Mouse (Mus musculus): ENCODE data around the gene Car10. TPM values are rescaled to one million over a fixed set of nuclear protein-coding genes. Genes with fewer than 3 reads are reported as not detected.

Car10 gene
- polyA plus RNA-seq, 1 experiment, result not detected

DNA sequence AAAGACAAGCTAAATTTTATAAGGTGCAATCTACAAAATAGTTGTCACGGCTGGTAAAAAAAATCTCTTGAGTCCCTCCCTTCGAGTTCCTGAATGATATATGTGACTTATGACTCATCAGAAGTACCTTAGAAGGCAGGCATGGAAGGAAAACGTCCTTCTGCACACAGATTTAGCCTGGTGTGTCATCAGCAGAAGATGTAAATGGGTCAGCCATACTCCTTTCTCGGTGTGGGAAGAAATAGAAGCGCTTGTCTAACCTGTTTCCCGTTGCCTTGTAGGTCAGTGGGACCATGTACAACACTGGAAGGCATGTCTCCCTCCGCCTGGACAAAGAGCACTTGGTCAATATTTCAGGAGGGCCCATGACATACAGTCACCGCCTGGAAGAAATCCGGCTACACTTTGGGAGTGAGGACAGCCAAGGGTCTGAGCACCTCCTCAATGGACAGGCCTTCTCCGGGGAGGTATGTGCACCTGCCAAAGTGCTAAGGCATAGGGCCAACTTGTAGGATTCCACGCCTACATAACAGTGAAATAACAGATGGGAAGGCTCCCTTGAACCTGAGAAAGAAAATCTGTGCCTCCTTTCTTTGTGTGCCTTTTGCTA is 392.5 kb downstream of the Car10 start:
- DNase-seq (ENCODE audit: low read depth), result no peak

GRCm38 (mm10) chr11:93497896-93498295 is 400.1 kb downstream of the Car10 start:
- no peak for DNase-seq (ENCODE audit: low read depth)

DNA sequence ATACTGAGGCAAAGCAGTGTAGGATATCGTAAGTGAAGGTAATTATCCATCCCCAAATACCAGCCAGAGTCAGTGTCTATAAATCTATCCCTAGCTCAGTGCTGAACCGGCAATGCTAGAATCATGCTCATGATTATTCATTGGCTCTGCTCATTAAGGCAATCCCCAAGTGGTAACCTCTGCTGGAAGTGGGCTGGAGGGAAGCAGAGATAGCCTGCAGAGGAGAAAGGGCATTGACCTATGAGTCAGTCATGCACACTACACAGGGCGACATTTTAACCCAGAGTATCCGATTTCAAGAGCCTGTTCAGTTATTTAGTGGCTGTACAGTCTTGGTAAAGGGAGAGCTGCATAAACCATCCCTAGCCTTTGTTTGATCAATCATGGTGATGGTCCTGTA is 402.6 kb downstream of the Car10 start:
- no peak for DNase-seq (ENCODE audit: low read depth)

- no peak for DNase-seq (ENCODE audit: low read depth)
Measured at GRCm38 (mm10) chr11:93501671-93502070, 403.8 kb downstream of the Car10 start.

GRCm38 (mm10) chr11:93502864-93503263 is 405.0 kb downstream of the Car10 start:
- no peak for DNase-seq (ENCODE audit: low read depth)

DNA sequence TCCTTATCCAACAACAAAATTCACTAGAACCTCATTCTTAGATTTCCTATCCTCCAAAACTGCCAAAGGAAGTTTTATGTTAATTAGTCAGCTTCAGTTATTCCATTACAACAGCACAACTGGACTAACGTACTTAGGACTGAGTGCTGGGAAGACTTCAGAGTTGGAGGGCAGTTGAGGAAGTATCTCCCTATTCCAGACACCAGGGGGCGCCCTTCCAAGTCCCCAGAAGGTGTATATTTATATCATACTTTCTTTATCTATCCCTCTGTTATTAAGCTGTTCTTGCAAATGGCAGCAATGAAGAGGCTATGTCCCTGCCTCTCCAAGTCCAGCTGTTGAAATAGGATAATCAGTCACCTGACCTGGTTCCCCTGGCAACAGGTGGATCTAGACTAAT is 405.6 kb downstream of the Car10 start:
- DNase-seq (ENCODE audit: low read depth), result no peak

GRCm38 (mm10) chr11:93509527-93510235 is 411.9 kb downstream of the Car10 start:
- no peak for DNase-seq (ENCODE audit: low read depth)

DNA sequence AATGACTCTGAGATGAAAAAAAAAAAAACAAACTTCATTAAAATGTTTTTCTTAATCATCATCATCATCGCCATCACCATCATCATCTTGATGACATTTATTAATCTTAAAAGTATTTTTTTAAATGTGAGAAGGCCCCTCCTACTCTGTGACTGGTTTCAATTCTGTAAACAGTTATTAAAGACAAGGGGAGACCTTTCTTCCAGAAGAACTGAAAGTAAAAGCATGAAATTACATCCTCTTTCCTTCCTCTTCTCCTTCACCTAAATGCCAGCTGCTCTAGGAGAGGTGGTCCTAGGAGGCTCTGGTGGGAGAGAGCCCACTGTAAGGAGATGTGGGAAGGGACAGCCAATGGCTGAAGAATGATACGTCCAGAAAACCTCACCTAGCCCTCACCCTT is 415.0 kb downstream of the Car10 start:
- no peak for DNase-seq (ENCODE audit: low read depth)

GRCm38 (mm10) chr11:93514396-93514795 is 416.6 kb downstream of the Car10 start:
- DNase-seq (ENCODE audit: low read depth), result no peak

DNA sequence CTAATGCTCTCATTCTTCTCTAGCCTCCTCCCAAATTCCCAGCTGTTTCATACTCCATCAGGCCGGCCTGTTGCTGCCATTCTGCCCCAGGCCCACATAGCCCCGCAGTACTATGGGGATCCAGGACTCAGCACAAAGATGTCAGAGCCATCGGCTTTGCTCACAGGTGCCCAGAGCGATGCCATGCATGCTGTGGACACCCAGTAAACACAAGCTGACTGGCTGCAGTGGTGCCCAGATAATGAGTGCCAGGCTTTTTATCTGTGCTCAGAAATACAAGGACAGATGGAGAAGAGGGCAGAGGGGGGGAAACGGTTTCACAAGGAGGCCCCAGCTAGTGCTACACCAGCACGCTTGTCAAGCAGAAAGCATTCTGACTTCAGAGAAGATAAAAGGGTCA is 417.7 kb downstream of the Car10 start:
- DNase-seq (ENCODE audit: low read depth), result no peak

GRCm38 (mm10) chr11:93516216-93516615 is 418.4 kb downstream of the Car10 start:
- DNase-seq (ENCODE audit: low read depth), result no peak

DNA sequence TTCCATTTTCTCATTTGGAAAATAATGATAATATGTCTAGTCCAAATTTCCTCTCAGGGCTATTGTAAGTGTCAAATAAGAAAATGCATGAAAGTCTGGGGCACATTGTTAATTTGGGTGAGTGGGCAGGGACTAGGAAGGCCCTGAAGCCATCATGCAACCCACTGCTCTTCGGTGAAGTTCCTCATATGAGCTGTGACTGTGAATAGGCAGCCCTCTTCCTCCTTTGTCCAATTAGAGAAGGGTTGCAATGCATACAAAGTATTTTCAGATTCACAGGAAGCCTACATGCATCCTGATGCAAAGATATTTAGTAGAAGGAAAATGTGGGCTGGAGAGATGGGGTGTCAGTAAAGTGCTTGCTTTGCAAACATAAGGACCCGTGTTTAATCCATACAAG is 419.1 kb downstream of the Car10 start:
- DNase-seq (ENCODE audit: low read depth), result no peak

GRCm38 (mm10) chr11:93522501-93522900 is 424.7 kb downstream of the Car10 start:
- DNase-seq (ENCODE audit: low read depth), result no peak

GRCm38 (mm10) chr11:93525921-93526320 is 428.1 kb downstream of the Car10 start:
- no peak for DNase-seq (ENCODE audit: low read depth)

DNA sequence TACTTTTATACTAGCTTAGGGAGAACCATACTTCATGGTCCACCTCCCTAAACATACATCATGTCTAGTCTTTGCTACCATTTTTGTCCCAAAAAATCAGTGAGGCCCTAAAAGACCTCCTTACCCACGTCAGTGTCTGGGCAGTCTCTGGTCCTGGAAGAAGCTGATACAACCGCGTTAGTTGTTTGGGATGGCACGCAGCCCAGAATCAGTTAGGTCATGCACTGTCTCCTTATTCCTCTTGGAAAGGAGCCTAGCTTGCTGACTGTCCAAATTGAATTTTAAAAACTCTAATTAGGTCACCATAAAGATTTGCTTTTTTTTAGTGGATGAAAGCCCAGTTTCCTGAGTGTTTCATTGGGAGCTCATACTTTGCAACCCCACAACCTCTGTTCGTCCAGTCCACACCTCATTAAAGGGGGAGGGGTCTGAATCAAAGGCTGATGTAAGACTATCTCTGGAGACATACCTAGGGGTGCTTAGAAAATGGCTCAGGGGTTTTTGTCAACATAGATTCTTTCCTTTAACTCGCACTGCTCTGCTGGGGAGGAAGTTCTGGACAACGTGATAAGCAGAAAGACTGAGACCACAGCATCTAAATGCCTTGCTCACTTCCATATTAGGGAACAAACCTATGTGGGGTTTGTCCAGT is 433.3 kb downstream of the Car10 start:
- DNase-seq (ENCODE audit: low read depth), result no peak

GRCm38 (mm10) chr11:93536244-93536643 is 438.4 kb downstream of the Car10 start:
- no peak for DNase-seq (ENCODE audit: low read depth)

GRCm38 (mm10) chr11:93548904-93549303 is 451.1 kb downstream of the Car10 start:
- no peak for DNase-seq (ENCODE audit: low read depth)

GRCm38 (mm10) chr11:93550908-93551307 is 453.1 kb downstream of the Car10 start:
- no peak for DNase-seq (ENCODE audit: low read depth)

GRCm38 (mm10) chr11:93559118-93559517 is 461.3 kb downstream of the Car10 start:
- DNase-seq (ENCODE audit: low read depth), result no peak

- DNase-seq (ENCODE audit: low read depth), result no peak
Measured at GRCm38 (mm10) chr11:93560570-93560969, 462.7 kb downstream of the Car10 start.

GRCm38 (mm10) chr11:93562330-93562865 is 464.6 kb downstream of the Car10 start:
- no peak for DNase-seq (ENCODE audit: low read depth)

- DNase-seq (ENCODE audit: low read depth), result no peak
Measured at GRCm38 (mm10) chr11:93565756-93566155, 467.9 kb downstream of the Car10 start.
